Mouse (Mus musculus) fibroblast of lung, adult 2 months (primary cell): ENCODE results near the gene Pex11b.
"Not testable (repeated sequence)": the region's sequence is repeated elsewhere in the genome, so short reads cannot be mapped to it uniquely, and the experiment has no call there.

ENCODE experiments used
- DNase-seq: peaks from one replicate; pipeline ENCODE4 v3.0.0-alpha.2; 2011; ENCODE audit warnings: low read depth

Gene Pex11b

DNA sequence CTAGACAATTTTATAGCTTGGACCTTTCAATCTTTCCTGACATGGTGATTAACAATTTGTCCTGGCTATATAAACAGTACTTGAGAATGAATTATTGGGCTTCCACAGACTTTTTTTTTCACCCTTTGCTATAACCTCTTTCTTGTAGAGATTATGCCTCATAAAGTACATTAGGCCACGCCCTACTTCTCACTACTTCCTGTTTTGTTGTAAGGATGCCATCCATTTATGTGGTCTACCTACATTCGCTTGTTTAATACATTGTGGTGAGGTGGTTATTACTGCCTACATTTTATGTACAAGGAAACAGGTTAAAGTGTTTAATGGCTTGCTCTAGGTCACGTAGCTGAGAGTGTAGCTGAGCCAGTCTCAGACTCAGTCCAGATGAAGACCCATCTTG, 40.0 kb downstream of the Pex11b start:
- no peak for DNase-seq

DNA sequence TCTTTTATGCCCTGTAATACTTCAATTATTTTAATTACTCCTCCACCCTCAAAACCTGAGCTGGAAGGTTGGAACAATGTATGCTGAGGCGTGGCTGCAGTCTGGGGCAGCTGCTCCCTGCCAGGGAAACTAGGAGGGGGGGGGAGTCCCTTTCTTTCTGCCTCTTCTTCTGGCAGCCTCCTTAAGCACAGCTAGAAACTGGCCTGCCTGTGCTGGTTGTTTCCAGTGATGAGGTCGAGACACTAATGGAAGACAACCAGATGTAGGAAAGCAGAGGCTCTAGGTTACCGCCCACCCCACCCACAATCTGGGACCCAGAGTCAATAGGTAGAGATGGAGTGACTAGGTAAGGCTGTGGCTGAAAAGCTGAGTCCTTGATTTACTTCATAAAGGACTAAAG, 40.5 kb downstream of the Pex11b start:
- DNase-seq, result no peak

DNA sequence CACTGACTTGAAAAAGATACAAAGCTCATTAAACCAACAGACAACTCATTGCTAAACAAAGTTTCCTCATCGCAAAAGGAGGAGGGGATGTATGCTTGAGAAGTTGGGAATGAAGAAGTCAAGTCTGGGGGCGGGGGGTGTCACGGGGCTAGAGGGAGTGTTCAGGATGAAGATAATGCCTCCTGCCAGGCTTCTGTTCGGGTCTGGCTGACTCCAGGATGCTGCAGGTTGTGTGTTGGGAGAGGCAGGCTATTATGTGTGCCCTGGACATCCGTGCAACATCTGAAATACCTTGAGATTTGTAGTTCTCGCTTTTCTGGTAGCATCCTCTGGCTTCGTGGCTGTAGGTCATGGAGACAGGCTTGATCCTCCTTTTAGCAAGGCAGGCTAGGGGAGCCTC, 43.3 kb downstream of the Pex11b start:
- no peak for DNase-seq

DNA sequence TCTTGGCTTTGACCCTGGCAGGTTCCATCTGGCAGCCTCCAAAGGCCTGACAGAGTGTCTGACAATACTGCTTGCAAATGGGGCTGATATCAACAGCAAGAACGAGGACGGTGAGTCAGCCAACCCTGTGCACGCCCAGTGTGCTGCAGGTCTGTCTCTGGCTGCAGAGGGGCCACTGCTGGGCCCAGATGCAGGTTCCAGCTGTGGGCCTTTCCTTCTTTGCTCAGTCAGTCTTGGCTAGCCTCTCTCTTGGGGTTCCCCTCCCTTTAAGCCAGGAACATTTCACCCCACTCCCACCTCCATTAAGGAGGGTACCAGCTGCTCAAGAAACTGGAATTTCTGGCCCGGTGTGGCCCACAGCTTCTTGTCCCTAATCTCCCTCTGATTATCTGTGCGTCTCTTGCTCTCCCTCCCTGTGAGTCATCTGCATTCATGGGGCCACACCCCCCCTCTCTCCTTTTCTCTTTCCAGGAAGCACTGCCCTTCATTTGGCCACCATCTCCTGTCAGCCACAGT, 44.0 kb downstream of the Pex11b start:
- no peak for DNase-seq

DNA sequence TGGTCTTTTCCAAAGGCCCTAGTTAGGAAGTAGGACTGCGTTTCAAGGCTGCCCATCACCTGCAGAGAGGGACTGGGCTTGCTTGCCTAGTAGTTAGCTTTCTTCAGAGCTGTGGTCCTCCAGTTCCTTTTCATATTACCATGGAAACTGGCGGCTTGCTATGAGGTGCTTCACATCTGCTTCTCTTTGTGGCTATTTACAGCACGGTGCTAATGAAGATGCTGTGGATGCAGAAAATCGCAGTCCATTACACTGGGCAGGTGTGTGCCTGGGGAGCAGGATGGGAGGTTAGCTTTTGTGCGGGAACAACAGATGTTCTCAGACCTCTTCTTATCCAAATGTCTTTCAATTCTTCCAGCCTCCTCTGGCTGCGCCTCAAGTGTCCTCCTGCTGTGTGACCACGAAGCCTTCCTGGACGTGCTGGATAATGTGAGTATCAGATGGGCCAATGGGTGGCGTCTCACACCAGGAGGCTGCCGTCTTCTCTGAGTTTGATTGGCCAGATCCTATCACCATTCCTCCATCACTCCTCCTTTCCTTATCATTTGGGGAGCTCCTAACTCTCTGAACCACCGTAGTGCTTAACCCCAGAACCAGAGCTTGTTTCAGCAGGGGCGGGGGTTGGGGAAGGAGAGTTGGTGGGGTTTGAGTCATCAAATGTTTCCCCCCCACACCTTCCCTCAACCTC, 45.2 kb downstream of the Pex11b start:
- no peak for DNase-seq

DNA sequence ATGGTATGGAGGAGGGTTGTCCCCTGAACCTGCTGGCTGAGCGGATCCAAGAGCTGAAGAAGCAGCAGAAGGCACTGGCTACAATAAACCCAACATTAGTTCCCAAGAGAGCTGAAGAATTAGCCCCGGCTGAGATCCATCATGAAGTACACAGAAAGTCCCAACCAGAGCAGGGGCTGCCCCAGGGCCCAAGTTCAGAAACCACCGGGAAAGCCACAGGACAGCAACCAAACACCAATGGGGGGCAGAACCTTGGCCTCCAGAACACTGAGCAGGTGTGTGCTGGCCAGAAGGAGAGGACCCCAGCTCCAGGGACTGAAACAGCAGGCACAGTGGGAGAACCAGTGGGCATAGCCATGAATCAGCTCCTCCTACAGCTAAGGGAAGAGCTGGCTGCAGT, 48.3 kb downstream of the Pex11b start:
- no peak for DNase-seq

DNA sequence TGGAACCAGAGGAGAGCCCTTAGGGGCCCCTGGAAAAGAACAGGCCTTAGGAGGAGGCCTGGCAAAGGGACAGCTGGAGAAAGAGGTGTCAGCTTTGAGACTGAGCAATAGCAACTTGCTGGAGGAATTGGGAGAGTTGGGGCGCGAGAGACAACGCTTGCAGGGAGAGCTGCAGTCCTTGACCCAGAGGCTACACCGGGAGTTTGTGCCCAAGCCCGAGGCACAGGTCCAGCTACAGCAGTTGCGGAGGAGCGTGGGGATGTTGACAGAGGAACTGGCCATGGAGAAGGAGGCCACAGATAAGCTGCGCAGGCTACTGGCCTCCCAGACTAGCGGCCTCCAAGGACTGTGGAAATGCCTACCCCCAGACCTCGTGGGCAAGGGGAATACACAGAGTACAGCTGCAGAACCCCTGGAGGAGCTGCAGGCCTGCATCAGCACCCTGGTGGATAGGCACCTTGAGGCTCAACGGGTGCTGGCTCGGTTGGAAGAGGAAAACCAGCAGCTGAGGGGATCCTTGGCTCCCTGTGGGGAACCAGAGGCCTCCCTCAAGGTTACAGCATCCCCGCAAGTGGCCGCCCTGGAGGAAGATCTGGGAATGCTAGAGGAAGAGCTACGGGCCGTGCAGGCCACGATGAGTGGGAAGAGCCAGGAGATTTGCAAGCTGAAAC, 49.1 kb downstream of the Pex11b start:
- no peak for DNase-seq

DNA sequence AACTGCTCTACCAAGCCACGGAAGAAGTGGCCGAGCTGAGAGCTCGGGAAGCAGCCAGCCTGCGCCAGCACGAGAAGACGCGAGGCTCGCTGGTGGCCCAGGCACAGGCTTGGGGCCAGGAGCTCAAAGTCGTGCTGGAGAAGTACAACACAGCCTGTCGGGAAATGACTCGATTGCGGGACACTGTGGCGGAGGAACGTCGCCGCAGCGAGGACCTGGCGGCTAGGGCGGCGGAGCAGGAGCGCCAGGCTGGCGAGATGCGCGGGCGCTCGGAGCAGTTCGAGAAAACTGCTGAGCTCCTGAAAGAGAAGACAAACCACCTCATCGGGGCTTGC, 49.6 kb downstream of the Pex11b start:
- DNase-seq, result no peak

DNA sequence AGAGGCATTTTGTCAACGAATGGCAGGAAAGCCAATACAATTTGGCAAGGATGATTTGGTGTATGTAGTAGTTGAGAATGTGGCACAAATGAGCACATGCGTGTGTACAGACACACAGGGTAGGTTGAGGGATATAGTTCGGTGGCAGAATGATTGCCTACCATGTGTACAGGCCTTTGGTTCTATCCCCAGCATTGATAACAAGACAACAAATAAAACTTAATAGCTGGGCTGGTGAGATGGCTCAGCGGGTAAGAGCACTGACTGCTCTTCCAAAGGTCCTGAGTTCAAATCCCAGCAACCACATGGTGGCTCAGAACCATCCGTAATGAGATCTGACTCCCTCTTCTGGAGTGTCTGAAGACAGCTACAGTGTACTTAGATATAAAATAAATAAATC, 50.9 kb downstream of the Pex11b start:
- DNase-seq, result not testable (repeated sequence)

DNA sequence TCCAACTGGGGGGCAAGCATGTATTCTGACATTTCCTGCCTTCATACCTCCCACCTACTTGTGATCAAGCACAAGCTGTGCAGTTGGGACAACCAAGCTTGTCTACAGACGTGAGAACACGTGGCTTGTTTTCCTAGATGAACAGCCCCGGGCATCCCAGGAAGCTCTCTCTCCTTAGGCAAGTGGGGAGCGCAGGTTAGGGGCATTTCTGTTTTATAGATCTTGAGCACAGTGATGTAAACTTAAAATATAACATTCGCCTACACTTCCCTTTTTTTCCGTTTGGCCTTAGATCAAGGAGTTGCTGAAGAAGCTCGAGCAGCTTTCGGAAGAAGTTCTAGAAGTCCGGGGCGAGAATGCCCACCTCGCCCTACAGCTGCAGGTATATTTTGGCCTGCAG, 53.7 kb downstream of the Pex11b start:
- DNase-seq, result no peak

DNA sequence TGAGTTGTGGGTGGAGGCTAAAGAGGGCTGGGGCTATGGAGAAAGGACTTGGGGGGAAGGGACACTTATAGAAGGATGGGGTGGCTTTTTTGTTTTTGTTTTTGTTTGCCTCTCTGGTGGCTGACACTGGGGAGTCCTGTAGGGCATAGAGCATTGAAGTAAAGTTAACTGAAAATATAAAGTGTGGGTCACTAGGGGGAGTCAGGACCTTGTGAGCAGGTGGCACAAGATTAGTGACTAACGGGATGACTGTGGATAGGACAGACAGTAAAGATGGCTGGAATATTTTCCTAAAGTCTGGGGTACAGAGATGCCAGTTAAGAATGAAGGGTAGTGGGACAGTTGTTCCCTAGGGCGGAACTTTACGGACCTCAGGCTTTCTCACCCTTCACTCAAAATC, 55.1 kb downstream of the Pex11b start:
- DNase-seq, result no peak

DNA sequence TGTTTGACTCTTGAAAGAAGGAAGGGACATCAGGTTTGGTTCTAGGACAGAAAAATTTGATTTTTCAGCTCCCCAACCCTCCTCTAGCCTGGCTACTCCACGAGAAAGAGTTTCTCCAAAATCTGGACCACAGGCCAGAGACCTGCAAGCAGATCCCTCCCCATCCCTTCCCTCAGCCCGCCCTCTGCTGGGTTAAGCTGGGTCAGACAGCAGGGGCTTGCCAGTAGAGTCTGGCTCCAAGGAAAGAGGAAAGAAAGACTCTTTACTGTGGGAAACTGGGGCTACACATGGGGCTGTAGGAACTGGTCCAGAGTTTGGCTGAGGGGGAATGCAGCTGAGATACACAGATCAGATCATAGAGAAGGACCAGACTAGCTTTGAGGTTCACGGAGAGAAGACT, 57.3 kb downstream of the Pex11b start:
- no peak for DNase-seq

DNA sequence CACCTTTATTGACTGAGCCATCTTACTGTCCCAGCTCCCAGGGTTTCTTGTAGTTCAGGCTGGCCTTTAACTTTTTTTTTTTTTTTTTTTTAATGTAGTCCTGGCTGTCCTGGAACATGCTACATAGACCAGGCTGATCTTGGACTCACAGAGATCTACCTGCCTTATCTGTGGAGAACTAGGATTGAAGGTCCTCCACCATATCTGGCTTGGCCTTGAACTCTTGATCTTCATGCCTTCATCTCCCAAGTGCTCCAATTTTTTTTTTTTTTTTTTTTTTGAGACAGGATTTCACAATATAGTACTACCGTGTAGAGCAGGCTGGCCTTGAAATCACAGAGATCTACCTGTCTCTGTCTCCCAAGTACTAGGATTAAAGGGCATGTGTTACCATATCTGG, 58.4 kb downstream of the Pex11b start:
- DNase-seq, result no peak
